Mouse (Mus musculus) liver, adult 2 months (tissue): Measurements from ENCODE around the gene Krtap28-13.

ENCODE experiments used
- CTCF ChIP-seq: fragments of 200-500 bp; IDR thresholded peaks from 2 replicates; pipeline ENCODE4 v1.5.1; 2011; ENCODE audit warnings: low read depth, low read length, control low read depth
- POLR2A ChIP-seq: fragments of 200-500 bp; IDR thresholded peaks from 2 replicates; pipeline ENCODE4 v1.6.1; 2011; ENCODE audit warnings: low read length, control low read depth; ENCODE audit not compliant: insufficient read depth; ENCODE audit errors: extremely low read depth

DNA sequence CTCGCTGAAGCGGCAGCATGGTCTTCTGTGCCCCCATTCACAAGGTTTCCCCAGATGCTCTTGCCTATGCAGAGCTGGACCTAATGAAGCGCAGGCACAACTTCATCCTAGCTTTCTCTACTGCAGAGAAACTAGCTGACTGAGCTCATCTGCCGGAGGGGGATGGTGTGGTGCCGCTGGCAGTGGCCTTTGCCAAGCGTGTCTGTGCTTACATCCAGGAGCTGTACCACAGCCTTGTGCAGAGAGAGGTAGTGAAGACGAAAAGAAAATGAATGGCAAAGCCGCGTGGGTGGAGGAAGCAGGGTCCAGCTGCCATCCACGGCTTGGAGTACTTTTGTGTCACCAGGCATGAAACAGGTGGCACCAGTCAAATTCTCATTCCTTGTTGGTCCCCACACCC is 6.5 kb downstream of the Krtap28-13 start:
- no peak for TF ChIP-seq POLR2A
- TF ChIP-seq CTCF = no peak
